Mouse (Mus musculus) CH12.LX (cell line): ENCODE data around the gene Daam1. TPM values are rescaled to one million over a fixed set of nuclear protein-coding genes. Genes with fewer than 3 reads are reported as not detected.

Experiments used
- DNase-seq: peaks from one replicate; pipeline ENCODE4 v3.0.0-alpha.2; 2013; ENCODE audit errors: extremely low read depth
- H3K27ac ChIP-seq: 2 replicates; pipeline ENCODE4 v1.5.1; 2012; ENCODE audit warnings: low read depth, mild to moderate bottlenecking, control low read depth, moderate library complexity; ENCODE audit not compliant: insufficient read depth
- H3K27me3 ChIP-seq: replicated peaks from 2 replicates; pipeline ENCODE3; 2012; ENCODE audit warnings: inconsistent platforms
- H3K36me3 ChIP-seq, 2 experiments: replicated peaks in 1 of 2; 2 replicates each; pipeline versions ENCODE3 to v1.6.1; 2012; ENCODE audit warnings: inconsistent platforms in 1 of 2, low read length in 1 of 2, mild to moderate bottlenecking in 1 of 2, mixed read lengths in 1 of 2, moderate library complexity in 1 of 2; ENCODE audit not compliant: control insufficient read depth in 1 of 2, insufficient read depth in 1 of 2
- H3K4me1 ChIP-seq, 2 experiments: 2 replicates each; pipeline ENCODE4 v1.6.1; 2012; ENCODE audit warnings: inconsistent platforms in 1 of 2, moderate library complexity in 1 of 2; ENCODE audit not compliant: insufficient read depth in 2 of 2, control insufficient read depth in 1 of 2
- H3K4me2 ChIP-seq: 2 replicates; pipeline ENCODE4 v1.6.1; 2012; ENCODE audit warnings: low read depth, mild to moderate bottlenecking, control low read depth; ENCODE audit not compliant: poor library complexity, insufficient read depth, severe bottlenecking
- H3K4me3 ChIP-seq, 3 experiments: fragments of 150-350 bp in 1 of 3; sonication (generic) in 1 of 3; replicated peaks in 1 of 3; 2 replicates each; pipeline versions ENCODE3 to v1.5.1; 2011 to 2012; ENCODE audit warnings: low read depth in 2 of 3, low read length in 2 of 3, mild to moderate bottlenecking in 2 of 3, moderate library complexity in 2 of 3, control low read depth in 1 of 3, improper control_type of control experiment in 1 of 3, inconsistent platforms in 1 of 3, mixed read lengths in 1 of 3; ENCODE audit not compliant: poor library complexity in 1 of 3
- H3K79me2 ChIP-seq: replicated peaks from 2 replicates; pipeline ENCODE4 v1.6.1; 2012; ENCODE audit warnings: mild to moderate bottlenecking, moderate library complexity; ENCODE audit not compliant: control insufficient read depth, poor library complexity, insufficient read depth, severe bottlenecking; ENCODE audit errors: extremely low read depth
- H3K9ac ChIP-seq: 2 replicates; pipeline ENCODE4 v1.6.1; 2012; ENCODE audit warnings: low read depth, mild to moderate bottlenecking, control low read depth, moderate library complexity; ENCODE audit not compliant: insufficient read depth
- H3K9me3 ChIP-seq: replicated peaks from 2 replicates; pipeline ENCODE3; 2012; ENCODE audit warnings: low read length, inconsistent platforms, mixed read lengths
- CHD2 ChIP-seq: IDR thresholded peaks from 2 replicates; pipeline ENCODE4 v1.6.1; 2011; ENCODE audit warnings: low read length, improper control_type of control experiment
- E2F4 ChIP-seq: IDR thresholded peaks from 2 replicates; pipeline ENCODE4 v1.6.1; 2011; ENCODE audit warnings: low read depth, low read length, improper control_type of control experiment; ENCODE audit not compliant: insufficient replicate concordance
- ELF1 ChIP-seq: IDR thresholded peaks from 2 replicates; pipeline ENCODE4 v1.6.1; 2014; ENCODE audit warnings: low read depth, mild to moderate bottlenecking, inconsistent platforms, low read length, improper control_type of control experiment
- EP300 ChIP-seq: IDR thresholded peaks from 2 replicates; pipeline ENCODE4 v1.6.1; 2011; ENCODE audit warnings: low read length, improper control_type of control experiment
- GABPA ChIP-seq: IDR thresholded peaks from 2 replicates; pipeline ENCODE4 v1.6.1; 2012; ENCODE audit warnings: low read depth, low read length, improper control_type of control experiment, inconsistent platforms; ENCODE audit not compliant: insufficient replicate concordance
- HCFC1 ChIP-seq: IDR thresholded peaks from 2 replicates; pipeline ENCODE4 v1.6.1; 2012; ENCODE audit warnings: low read depth, mild to moderate bottlenecking, inconsistent platforms, low read length, improper control_type of control experiment
- JUN ChIP-seq: IDR thresholded peaks from 2 replicates; pipeline ENCODE4 v1.6.1; 2011; ENCODE audit warnings: low read depth, mild to moderate bottlenecking, low read length, improper control_type of control experiment, moderate library complexity; ENCODE audit not compliant: insufficient read depth
- KAT2A ChIP-seq: IDR thresholded peaks from 2 replicates; pipeline ENCODE4 v1.6.1; 2012; ENCODE audit warnings: low read length, improper control_type of control experiment, inconsistent platforms; ENCODE audit not compliant: insufficient replicate concordance
- MAZ ChIP-seq: IDR thresholded peaks from 2 replicates; pipeline ENCODE4 v1.6.1; 2012; ENCODE audit warnings: low read depth, mild to moderate bottlenecking, inconsistent platforms, low read length, improper control_type of control experiment, moderate library complexity
- MYC ChIP-seq: IDR thresholded peaks from 2 replicates; pipeline ENCODE4 v1.6.1; 2011; ENCODE audit warnings: low read depth, mild to moderate bottlenecking, improper control_type of control experiment, low read length
- NELFE ChIP-seq: IDR thresholded peaks from 2 replicates; pipeline ENCODE4 v1.6.1; 2011; ENCODE audit warnings: low read depth, low read length, improper control_type of control experiment
- NRF1 ChIP-seq: IDR thresholded peaks from 2 replicates; pipeline ENCODE4 v1.6.1; 2014; ENCODE audit warnings: low read depth, mild to moderate bottlenecking, inconsistent platforms, low read length, improper control_type of control experiment, moderate library complexity
- POLR2A ChIP-seq: IDR thresholded peaks from 2 replicates; pipeline ENCODE4 v1.6.1; 2011; ENCODE audit warnings: low read depth, mild to moderate bottlenecking, improper control_type of control experiment, low read length
- RAD21 ChIP-seq: IDR thresholded peaks from 2 replicates; pipeline ENCODE4 v1.6.1; 2011; ENCODE audit warnings: low read depth, mild to moderate bottlenecking, low read length, improper control_type of control experiment, moderate library complexity
- RCOR1 ChIP-seq: conservative IDR thresholded peaks from 2 replicates; pipeline ENCODE4 v1.6.1; 2012; ENCODE audit warnings: low read depth, mild to moderate bottlenecking, inconsistent platforms, low read length, improper control_type of control experiment
- SIN3A ChIP-seq: IDR thresholded peaks from 2 replicates; pipeline ENCODE4 v1.6.1; 2012; ENCODE audit warnings: low read length, improper control_type of control experiment, inconsistent platforms
- UBTF ChIP-seq: IDR thresholded peaks from 2 replicates; pipeline ENCODE4 v1.6.1; 2012; ENCODE audit warnings: low read depth, mild to moderate bottlenecking, inconsistent platforms, low read length, improper control_type of control experiment, moderate library complexity
- USF2 ChIP-seq: conservative IDR thresholded peaks from 2 replicates; pipeline ENCODE4 v1.6.1; 2011; ENCODE audit warnings: low read depth, low read length, improper control_type of control experiment
- ZKSCAN1 ChIP-seq: IDR thresholded peaks from 2 replicates; pipeline ENCODE4 v1.6.1; 2012; ENCODE audit warnings: low read depth, inconsistent platforms, low read length, improper control_type of control experiment, borderline replicate concordance
- ZNF384 ChIP-seq: IDR thresholded peaks from 2 replicates; pipeline ENCODE4 v1.6.1; 2012; ENCODE audit warnings: low read depth, low read length, improper control_type of control experiment, inconsistent platforms
- dilution Hi-C: fragments of 300-500 bp; cut with MboI; formaldehyde crosslinking; loops from 2 replicates; pipeline ENCODE4 v1.14.3; 2020; ENCODE audit warnings: low sequenced_read_pairs; ENCODE audit not compliant: extremely low pct_unique_long_range_greater_than_20kb, extremely low pct_ligation_motif_present
- in situ Hi-C: fragments of 300-500 bp; cut with MboI; formaldehyde crosslinking; loops from 3 replicates; pipeline ENCODE4 v1.14.3; 2019; ENCODE audit warnings: low sequenced_read_pairs, low pct_ligation_motif_present, low pct_unique_long_range_greater_than_20kb, mixed read lengths
- polyA plus RNA-seq: library from polyadenylated mRNA; unstranded; fragments of >175 nt; gene quantifications from 2 replicates; pipeline ENCODE4 v1.2.1, GENCODE M21; 2012; ENCODE audit warnings: low read depth; ENCODE audit not compliant: insufficient read length
- total RNA-seq, 2 experiments: library from RNA; depleted of rRNA; stranded (reverse); fragments of 300-350 nt in 1 of 2; fragments of >200 nt in 1 of 2; gene quantifications; 2 replicates each; pipeline ENCODE4 v1.2.3; 2012 to 2014

Gene Daam1
- total and polyA plus RNA-seq, 3 experiments: 10.7 to 27.9 (median 23.6) TPM

GRCm38 (mm10) chr12:71790581-71790980 is 40.3 kb upstream of the Daam1 start:
- Histone ChIP-seq H3K9ac (no peak overlapping the region), H3K4me3 (no peak overlapping the region), H3K27ac (no peak overlapping the region), H3K36me3 (no peaks in the 10 kb centered on the region), H3K4me2 (no peak overlapping the region), H3K27me3 (no peaks in the 10 kb centered on the region), H3K9me3 (no peaks in the 10 kb centered on the region), H3K4me1 (peaks cover under 1 to 10% of the 10 kb centered on the region in 2 experiments; a peak in 2 of 4 replicates), H3K79me2 (no peaks in the 10 kb centered on the region)
- TF ChIP-seq E2F4 (no peak), MAZ (no peak), HCFC1 (no peak), ELF1 (no peak), RAD21 (no peak), NELFE (no peak)
- no peak for DNase-seq
- dilution Hi-C loops (no loop called here), in situ Hi-C loops (no loop called here)

GRCm38 (mm10) chr12:71793114-71793513 is 37.8 kb upstream of the Daam1 start:
- Histone ChIP-seq H3K27ac (no peak overlapping the region), H3K4me3 (no peak overlapping the region)
- no peak for DNase-seq
- no peak for TF ChIP-seq CHD2
- TF ChIP-seq ZNF384: no peak
- TF ChIP-seq UBTF: no peak
- no peak for TF ChIP-seq E2F4
- TF ChIP-seq ELF1: no peak
- no peak for TF ChIP-seq RCOR1
- TF ChIP-seq NELFE: no peak
- TF ChIP-seq HCFC1: no peak
- no peak for TF ChIP-seq NRF1
- no peak for TF ChIP-seq ZKSCAN1
- TF ChIP-seq USF2: no peak
- no peak for TF ChIP-seq JUN
- TF ChIP-seq KAT2A: no peak
- TF ChIP-seq POLR2A: no peak
- no peak for TF ChIP-seq GABPA
- TF ChIP-seq SIN3A: no peak
- TF ChIP-seq MYC: no peak
- TF ChIP-seq EP300: no peak
- TF ChIP-seq, all 38 proteins: peak for 0
- no peak overlapping the region for H3K9ac ChIP-seq
- H3K9me3 ChIP-seq: no peaks in the 10 kb centered on the region
- H3K4me1 ChIP-seq: peaks cover 7 to 17% of the 10 kb centered on the region in 2 experiments; a peak in 3 of 4 replicates
- H3K79me2 ChIP-seq: no peaks in the 10 kb centered on the region; the same call in 1 of the 2 replicates
- no peaks in the 10 kb centered on the region for H3K27me3 ChIP-seq
- dilution Hi-C loops (no loop called here), in situ Hi-C loops (no loop called here)
- H3K36me3 ChIP-seq: no peaks in the 10 kb centered on the region
- H3K4me2 ChIP-seq: no peak overlapping the region
